Mouse (Mus musculus) embryonic fibroblast, embryonic 13.5 days (primary cell): Measurements from ENCODE around the gene Mnx1.

ENCODE experiments used
- CTCF ChIP-seq: IDR thresholded peaks from 2 replicates; pipeline ENCODE4 v1.5.1; 2011; ENCODE audit warnings: mild to moderate bottlenecking, control low read depth, low read length, moderate library complexity, borderline replicate concordance; ENCODE audit not compliant: insufficient read depth
- POLR2A ChIP-seq: IDR thresholded peaks from 2 replicates; pipeline ENCODE4 v1.6.1; 2011; ENCODE audit warnings: low read depth, mild to moderate bottlenecking, control low read depth, low read length, moderate library complexity

- TF ChIP-seq POLR2A (no peak), CTCF (no peak)
Measured at GRCm38 (mm10) chr5:29462943-29463686, 15.2 kb downstream of the Mnx1 start.
